Mouse (Mus musculus): Measurements from ENCODE around the gene Gpc3.

GRCm38 (mm10) chrX:52489461-52489860 is 124.3 kb downstream of the Gpc3 start:
- TF ChIP-seq POLR2A (IDR thresholded peaks at IDR 0.05; ENCODE audit: low read depth, low read length) (no peak), MAZ (IDR thresholded peaks at IDR 0.05; ENCODE audit: low read depth, low read length) (no peak), ELF1 (IDR thresholded peaks at IDR 0.05; ENCODE audit: low read depth, low read length) (no peak), GABPA (IDR thresholded peaks at IDR 0.05; ENCODE audit: insufficient replicate concordance, low read depth, low read length) (no peak), ZC3H11A (IDR thresholded peaks at IDR 0.05; ENCODE audit: low read depth, low read length) (no peak), NELFE (IDR thresholded peaks at IDR 0.05; ENCODE audit: low read depth, low read length) (no peak), E2F4 (IDR thresholded peaks at IDR 0.05; ENCODE audit: insufficient replicate concordance, low read depth, low read length) (no peak), BHLHE40 (IDR thresholded peaks at IDR 0.05; ENCODE audit: low read depth, low read length) (no peak), MEF2A (IDR thresholded peaks at IDR 0.05; ENCODE audit: borderline replicate concordance, low read depth, low read length) (no peak), EP300 (IDR thresholded peaks at IDR 0.05; ENCODE audit: low read length) (no peak), CTCF (conservative IDR thresholded peaks at IDR 0.05 in 1 of 2, IDR thresholded peaks at IDR 0.05 in 1 of 2; ENCODE audit: low read depth in 2 of 2, low read length in 2 of 2) (no peak), JUND (conservative IDR thresholded peaks at IDR 0.05; ENCODE audit: low read depth, low read length) (no peak)

Measured in CH12.LX (cell line).